Mouse (Mus musculus): Measurements from ENCODE around the gene Fam193a.

- TF ChIP-seq POLR2A (IDR thresholded peaks at IDR 0.05; ENCODE audit: borderline replicate concordance, extremely low read depth, insufficient read depth, insufficient read length, poor library complexity, severe bottlenecking) (no peak), CTCF (IDR thresholded peaks at IDR 0.05; ENCODE audit: borderline replicate concordance, extremely low read depth, insufficient read depth, insufficient read length) (no peak)
Observed at GRCm38 (mm10) chr5:34446207-34446606, 76.5 kb downstream of the Fam193a start.
